In genomic region chr4:46535840-46536361, GRCm38 (mm10) we compare ENCODE assay signal across 8 mouse cellular contexts. TPM values are rescaled to one million over a fixed set of nuclear protein-coding genes. Genes with fewer than 3 reads are reported as not detected.
DNase-seq lines count a peak whose midpoint lies in the region; ATAC-seq and TF ChIP-seq lines count a peak whose summit lies in the region.

Trim14 (minus strand) TSS chr4:46536141.

- H3K9me3 ChIP-seq in hindbrain, embryonic 11.5 days (ENCODE audit: control insufficient read depth, low read length): no peaks in the 10 kb centered on the region
- H3K9me3 ChIP-seq in midbrain, postnatal 0 days (ENCODE audit: low read length): no peaks in the 10 kb centered on the region

- peak within 1 kb of the TSS; percentile 54 for H3K4me2 ChIP-seq in hindbrain, embryonic 11.5 days (replicated peaks; ENCODE audit: low read depth, low read length)
- peak within 1 kb of the TSS; percentile 73 for H3K4me2 ChIP-seq in midbrain, postnatal 0 days (ENCODE audit: low read depth, low read length, poor library complexity, severe bottlenecking)

- 0 out of 2 replicates have a peak, but pooled peaks have one; percentile 38 for ATAC-seq in erythroblast, adult 5-6 weeks (replicated peaks; ENCODE audit: low FRiP score, poor library complexity, severe bottlenecking)
- ATAC-seq in hindbrain, embryonic 11.5 days (ENCODE audit: low FRiP score): peak; percentile 61
- peak; percentile 38; the same call in 1 of the 2 replicates for ATAC-seq in midbrain, postnatal 0 days (ENCODE audit: low FRiP score)

- peak within 1 kb of the TSS; percentile 39 for H3K4me3 ChIP-seq in hindbrain, embryonic 11.5 days (ENCODE audit: low read depth, low read length)
- H3K4me3 ChIP-seq in liver, adult 2 months (ENCODE audit: insufficient read depth, low read depth, low read length): peak within 1 kb of the TSS; percentile 89
- peak within 1 kb of the TSS; percentile 40 for H3K4me3 ChIP-seq in midbrain, postnatal 0 days (ENCODE audit: low read depth, low read length)

- no peaks in the 10 kb centered on the region for H3K4me1 ChIP-seq in hindbrain, embryonic 11.5 days (replicated peaks; ENCODE audit: control insufficient read depth, insufficient read depth, low read length)
- H3K4me1 ChIP-seq in liver, adult 2 months (ENCODE audit: control insufficient read depth, insufficient read depth, low read length): peaks cover 18% of the 10 kb centered on the region
- H3K4me1 ChIP-seq in midbrain, postnatal 0 days (ENCODE audit: insufficient read depth, low read length): no peaks in the 10 kb centered on the region

- TF ChIP-seq CTCF in liver, adult 2 months (IDR thresholded peaks at IDR 0.05; ENCODE audit: low read depth, low read length): peak; percentile 74
- peak; percentile 52 for TF ChIP-seq CTCF in midbrain, postnatal 0 days (IDR thresholded peaks at IDR 0.05)

- H3K27me3 ChIP-seq in hindbrain, embryonic 11.5 days (ENCODE audit: control insufficient read depth, insufficient read depth, low read length): peaks cover 42% of the 10 kb centered on the region
- H3K27me3 ChIP-seq in liver, adult 2 months (ENCODE audit: control insufficient read depth, insufficient read depth, low read length): no peaks in the 10 kb centered on the region
- peaks cover 18% of the 10 kb centered on the region for H3K27me3 ChIP-seq in midbrain, postnatal 0 days (ENCODE audit: insufficient read depth, low read length)

- no peaks in the 10 kb centered on the region; the same call in 1 of the 2 replicates for H3K79me2 ChIP-seq in liver, adult 2 months (ENCODE audit: control insufficient read depth, insufficient read depth, low read length)

- no peaks in the 10 kb centered on the region for H3K36me3 ChIP-seq in hindbrain, embryonic 11.5 days (ENCODE audit: control insufficient read depth, insufficient read depth, low read length)
- H3K36me3 ChIP-seq in liver, adult 2 months (ENCODE audit: control insufficient read depth, insufficient read depth, low read length): peaks cover 9% of the 10 kb centered on the region
- H3K36me3 ChIP-seq in midbrain, postnatal 0 days (ENCODE audit: insufficient read depth, low read length): peaks cover 18% of the 10 kb centered on the region

- TF ChIP-seq POLR2A in liver, adult 2 months (IDR thresholded peaks at IDR 0.05; ENCODE audit: extremely low read depth, insufficient read depth, low read length): peak; percentile 93

- no peak within 1 kb of the TSS for H3K9ac ChIP-seq in hindbrain, embryonic 11.5 days (ENCODE audit: low read depth, low read length)
- peak within 1 kb of the TSS; percentile 92 for H3K9ac ChIP-seq in liver, adult 2 months (ENCODE audit: low read depth, low read length)
- H3K9ac ChIP-seq in midbrain, postnatal 0 days (replicated peaks; ENCODE audit: low read length, poor library complexity, severe bottlenecking): peak within 1 kb of the TSS; percentile 33

- peak; percentile 91 for DNase-seq in CD4-positive helper T cell, adult 2 months (ENCODE audit: low read depth, low spot score)
- peak; percentile 72 for DNase-seq in Muller cell, postnatal 12 days (ENCODE audit: inconsistent ontology term)
- peak; percentile 46 for DNase-seq in hindbrain, embryonic 11.5 days (ENCODE audit: low spot score)
- peak; percentile 68 for DNase-seq in liver, adult 2 months (ENCODE audit: extremely low read depth, low read depth, low spot score)
- peak; percentile 40 for DNase-seq in midbrain, postnatal 0 days (ENCODE audit: low spot score)
- DNase-seq in thymus, postnatal 25 days: peak; percentile 72
- DNase-seq in cerebellum, adult 9-10 months: no peak

- H3K27ac ChIP-seq in hindbrain, embryonic 11.5 days (ENCODE audit: low read depth, low read length): no peak within 1 kb of the TSS
- peak within 1 kb of the TSS; percentile 83 for H3K27ac ChIP-seq in liver, adult 2 months (replicated peaks; ENCODE audit: insufficient read depth, low read depth, low read length)
- H3K27ac ChIP-seq in midbrain, postnatal 0 days (ENCODE audit: low read depth, low read length): no peak within 1 kb of the TSS

- WGBS in hindbrain, embryonic 11.5 days: 2% methylated on average over 36 of the region's 46 CpGs
- WGBS in liver, adult 2 months: under 1% methylated on average over 42 of the region's 46 CpGs
- WGBS in midbrain, postnatal 0 days: 1% methylated on average over 45 of the region's 46 CpGs

RNA-seq across cellular contexts. Expression of gene Trim14, which starts in this region (rescaled TPM):
- 1.0 and 16.5 TPM in 2 replicates for total RNA-seq in erythroblast, adult 5-6 weeks (2015; ENCODE audit: low replicate concordance)
- 3.8 and 6.5 TPM in 2 replicates for total RNA-seq in erythroblast, adult 5-6 weeks (2017; ENCODE audit: low replicate concordance)
- 0.84 and 1.0 TPM in 2 replicates for polyA plus RNA-seq in hindbrain, embryonic 11.5 days (2014; fragmentation: Nextera tagmentation; extraction: Ambion mirVana)
- total RNA-seq in liver, adult 2 months (2014; rRNA removed): 21.3 and 26.5 TPM in 2 replicates
- 24.9 and 28.6 TPM in 2 replicates for polyA plus RNA-seq in liver, adult 2 months (2012; rRNA removed)
- 0.47 and 1.8 TPM in 2 replicates for total RNA-seq in midbrain, postnatal 0 days (2014; rRNA removed)
- polyA plus RNA-seq in midbrain, postnatal 0 days (2015; fragmentation: Nextera tagmentation; extraction: Ambion mirVana): 0.75 and 1.4 TPM in 2 replicates

Comparison
In these comparisons a context has a peak if more than half of its experiments do, and no peak if none do; other contexts are left out.
1. RNA of gene Trim14 (polyA plus RNA-seq): 24.9 to 28.6 TPM in liver, adult 2 months; 0.84 to 1.0 TPM in hindbrain, embryonic 11.5 days and 0.75 to 1.4 TPM in midbrain, postnatal 0 days; every median in the first group is over 10 times any median in the second.
2. H3K4me3 ChIP-seq: peak in every context shown above with its lines; median percentile 89 in liver, adult 2 months; 40 in midbrain, postnatal 0 days; 39 in hindbrain, embryonic 11.5 days.
3. Peak in every context shown above with its lines, with median percentiles within 50 percentile points of each other: ATAC-seq.